Mouse (Mus musculus) brain, embryonic 18.5 days (tissue): ENCODE measurements around the gene Cd209e.
"Not testable (repeated sequence)": the region's sequence is repeated elsewhere in the genome, so short reads cannot be mapped to it uniquely, and the experiment has no call there.

ENCODE experiments used
- DNase-seq: peaks from one replicate; pipeline ENCODE4 v3.0.0-alpha.2; 2012; ENCODE audit warnings: low read depth, low spot score

Gene Cd209e

DNA sequence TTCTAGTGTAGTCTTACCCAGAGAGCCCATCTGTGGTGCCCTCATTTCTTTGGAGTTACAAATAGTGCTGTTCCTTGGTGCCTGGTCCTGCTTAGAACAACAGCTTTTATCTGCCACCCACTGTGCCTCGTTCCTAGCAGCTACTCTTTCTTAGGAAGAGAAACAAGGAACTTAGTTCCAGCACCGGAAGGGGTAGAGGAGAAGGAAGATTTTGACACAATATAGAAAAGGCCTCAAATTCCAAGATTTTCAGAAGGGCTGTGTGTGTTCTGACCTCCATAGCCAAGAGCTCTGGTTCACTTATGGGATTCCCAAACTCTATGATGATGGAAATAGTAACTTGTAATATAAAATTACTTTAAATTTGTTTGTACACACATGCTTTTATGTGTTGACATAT is at the start of gene Cd209e:
Gene Cd209e (minus strand): TSS at position 101 of the 400 bp plus-strand sequence.
- no peak for DNase-seq

DNA sequence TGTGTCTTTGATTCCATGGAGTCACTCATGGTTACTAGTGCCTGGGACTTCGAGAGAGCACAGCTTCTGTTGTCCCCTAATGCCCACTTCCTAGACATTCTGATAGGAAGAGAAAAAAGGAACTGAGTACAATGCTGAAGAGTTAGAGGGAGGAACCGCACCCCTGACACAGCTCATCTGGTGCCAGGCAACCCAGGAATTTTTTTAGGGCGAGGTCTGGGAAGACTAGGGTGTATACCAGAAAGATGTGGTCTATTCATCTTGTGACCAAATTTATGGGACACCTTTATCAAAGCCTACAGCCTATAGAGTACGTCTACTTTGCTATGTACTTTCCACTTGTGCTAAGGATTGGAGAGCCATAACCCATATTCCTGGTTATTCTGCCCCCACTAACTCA is 24.3 kb upstream of the Cd209e start, which contains the start of gene Cd209d:
Gene Cd209d (minus strand): TSS at position 101 of the 400 bp plus-strand sequence.
- no peak for DNase-seq

DNA sequence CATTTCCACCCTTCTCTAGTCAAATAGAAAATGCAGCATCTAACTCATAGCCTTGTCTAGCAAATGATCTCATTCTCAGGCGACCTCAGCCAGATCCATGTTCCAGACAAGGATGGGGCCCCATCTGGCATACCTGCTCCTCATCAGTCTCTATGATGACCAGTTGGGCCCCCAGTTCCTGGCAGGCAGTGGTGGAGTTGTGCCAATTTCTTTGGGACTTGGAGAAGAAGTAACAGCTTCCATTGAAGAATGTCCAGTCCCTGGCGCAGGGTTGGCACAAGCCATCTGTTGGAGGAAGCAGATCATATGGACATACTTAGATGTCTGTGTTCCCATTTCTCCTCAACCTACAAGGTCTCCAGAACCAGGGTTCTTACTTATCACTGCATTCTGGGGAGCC is 22.0 kb upstream of the Cd209e start:
- no peak for DNase-seq

DNA sequence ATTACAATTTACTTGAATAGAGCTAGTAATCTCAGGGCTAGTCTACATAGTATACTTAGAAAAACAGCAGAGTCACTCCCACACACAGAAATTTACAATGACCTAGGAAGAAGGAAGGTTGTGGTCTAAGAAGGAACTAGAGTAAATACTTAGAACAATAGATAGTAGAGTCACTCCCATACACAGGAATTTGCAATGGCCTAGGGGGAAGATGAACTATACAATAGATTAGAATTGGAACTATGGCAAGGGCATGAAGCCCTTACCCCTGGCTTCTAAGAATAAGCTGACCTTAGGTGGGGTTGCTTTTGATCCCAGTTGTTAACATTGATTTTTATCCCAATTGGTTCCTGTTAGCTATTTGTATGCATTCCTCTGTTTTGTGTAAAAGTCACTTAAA is 8.6 kb upstream of the Cd209e start:
- not testable (repeated sequence) for DNase-seq

DNA sequence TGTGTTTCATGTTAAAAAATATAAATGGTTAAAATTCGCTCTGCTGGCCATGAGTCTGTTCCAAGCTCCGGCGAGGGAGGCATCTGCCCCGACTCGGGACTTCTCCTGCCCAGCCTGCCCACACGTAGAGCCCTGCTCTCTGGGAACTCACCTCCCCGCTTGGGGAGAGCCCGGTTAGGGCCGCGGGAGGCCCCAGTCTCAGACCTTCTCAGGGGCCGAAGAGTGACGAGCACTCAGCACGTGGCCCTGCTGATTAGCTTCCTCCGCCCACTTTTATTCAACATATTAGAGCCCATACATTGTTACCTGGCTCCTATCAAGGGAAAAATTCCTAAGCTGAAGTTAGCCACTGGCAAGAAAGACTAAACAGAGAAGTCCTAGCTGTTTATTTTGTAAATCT is 51.0 kb downstream of the Cd209e start:
- no peak for DNase-seq
